Mouse (Mus musculus): ENCODE measurements around the gene P4ha2. TPM values are rescaled to one million over a fixed set of nuclear protein-coding genes. Genes with fewer than 3 reads are reported as not detected.

P4ha2 gene
- polyA plus RNA-seq, 1 experiment: 0.29 TPM

DNA sequence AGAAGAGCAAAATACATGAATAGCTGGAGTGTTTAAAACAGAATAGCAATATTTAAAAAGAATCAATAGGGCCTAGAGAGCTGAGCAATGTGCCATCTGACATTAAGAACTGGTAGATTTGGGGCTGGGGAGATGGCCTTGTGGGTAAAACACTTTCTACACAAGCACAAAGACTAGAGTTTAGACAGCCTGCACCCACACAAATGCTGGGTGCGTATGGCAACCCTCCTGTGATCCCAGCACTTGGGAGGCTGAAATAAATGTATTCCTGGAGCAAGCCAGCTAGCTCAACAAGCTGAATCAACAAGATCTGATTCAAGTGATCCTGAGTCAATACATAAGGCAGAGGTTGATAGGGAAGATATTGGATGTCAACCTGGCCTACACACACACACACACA is 14.9 kb upstream of the P4ha2 start:
- Histone ChIP-seq H3K9me3 (no peaks in the 10 kb centered on the region), H3K36me3 (replicated peaks; ENCODE audit: low read length) (no peaks in the 10 kb centered on the region), H3K4me1 (peaks cover 23% of the 10 kb centered on the region), H3K4me3 (replicated peaks) (no peak overlapping the region), H3K27me3 (replicated peaks) (peaks cover 15% of the 10 kb centered on the region)
- no peak for TF ChIP-seq GATA1 (IDR thresholded peaks at IDR 0.05; ENCODE audit: borderline replicate concordance, low read length)
- no peak for TF ChIP-seq FLI1 (IDR thresholded peaks at IDR 0.05; ENCODE audit: low read length)

DNA sequence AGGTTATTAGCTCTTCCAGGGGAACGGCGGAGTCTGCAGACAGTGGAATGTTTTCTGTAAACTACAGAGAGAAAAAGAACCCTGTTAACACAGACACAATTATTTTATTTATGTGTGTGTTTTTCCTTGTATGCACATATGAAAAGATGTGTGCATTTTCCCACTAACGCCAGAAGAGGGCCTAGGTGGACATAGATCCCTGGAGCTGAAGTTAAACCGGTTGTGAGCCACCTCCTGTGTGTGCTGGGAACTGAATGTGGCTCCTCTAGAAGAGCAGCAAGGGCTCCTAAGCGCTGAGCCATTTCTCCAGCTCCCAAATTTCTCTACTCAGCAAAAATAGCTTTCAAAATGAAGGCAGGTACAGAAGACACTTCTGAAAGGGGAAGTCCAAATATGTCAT is 14.1 kb upstream of the P4ha2 start:
- H3K4me3 ChIP-seq (replicated peaks): no peak overlapping the region
- H3K27me3 ChIP-seq (replicated peaks): peaks cover 16% of the 10 kb centered on the region
- TF ChIP-seq GATA1 (IDR thresholded peaks at IDR 0.05; ENCODE audit: borderline replicate concordance, low read length) (no peak), FLI1 (IDR thresholded peaks at IDR 0.05; ENCODE audit: low read length) (no peak)
- no peaks in the 10 kb centered on the region for H3K9me3 ChIP-seq
- peaks cover 23% of the 10 kb centered on the region for H3K4me1 ChIP-seq
- H3K36me3 ChIP-seq (replicated peaks; ENCODE audit: low read length): no peaks in the 10 kb centered on the region

DNA sequence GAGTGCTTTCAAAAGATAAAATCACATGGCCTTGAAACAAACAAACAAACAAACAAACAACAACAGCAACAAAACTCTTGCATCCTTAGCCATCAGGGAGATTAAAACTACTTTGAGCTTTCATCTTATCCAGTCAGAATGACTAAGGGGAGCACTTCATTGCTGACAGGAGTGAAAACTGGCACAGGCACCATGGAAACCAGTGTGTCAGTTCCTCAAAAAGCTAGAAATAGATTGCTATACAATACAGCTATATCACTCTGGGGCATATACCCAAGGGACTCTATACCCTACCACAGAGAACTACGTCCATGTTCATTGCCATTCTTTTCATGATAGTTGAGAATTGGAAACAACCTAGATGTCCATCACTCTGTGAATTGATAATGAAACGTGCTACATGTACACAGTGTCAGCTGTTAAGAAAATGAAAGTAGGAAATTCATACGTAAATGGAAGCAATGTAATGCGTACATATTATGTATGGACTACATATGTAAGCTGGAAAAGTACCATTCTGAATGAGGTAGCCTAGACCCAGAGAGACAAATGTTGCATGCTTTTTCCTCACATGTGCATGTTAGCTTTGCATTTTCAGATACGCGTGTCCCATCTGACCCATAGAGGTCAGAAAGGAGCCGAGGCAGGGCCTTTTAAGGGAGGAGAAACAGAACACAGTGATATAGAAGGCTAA is 11.5 kb upstream of the P4ha2 start:
- no peaks in the 10 kb centered on the region for H3K36me3 ChIP-seq (replicated peaks; ENCODE audit: low read length)
- no peaks in the 10 kb centered on the region for H3K9me3 ChIP-seq
- TF ChIP-seq FLI1 (IDR thresholded peaks at IDR 0.05; ENCODE audit: low read length) (no peak), GATA1 (IDR thresholded peaks at IDR 0.05; ENCODE audit: borderline replicate concordance, low read length) (no peak)
- peaks cover 24% of the 10 kb centered on the region for H3K27me3 ChIP-seq (replicated peaks)
- no peak overlapping the region for H3K4me3 ChIP-seq (replicated peaks)
- H3K4me1 ChIP-seq: peaks cover 35% of the 10 kb centered on the region

DNA sequence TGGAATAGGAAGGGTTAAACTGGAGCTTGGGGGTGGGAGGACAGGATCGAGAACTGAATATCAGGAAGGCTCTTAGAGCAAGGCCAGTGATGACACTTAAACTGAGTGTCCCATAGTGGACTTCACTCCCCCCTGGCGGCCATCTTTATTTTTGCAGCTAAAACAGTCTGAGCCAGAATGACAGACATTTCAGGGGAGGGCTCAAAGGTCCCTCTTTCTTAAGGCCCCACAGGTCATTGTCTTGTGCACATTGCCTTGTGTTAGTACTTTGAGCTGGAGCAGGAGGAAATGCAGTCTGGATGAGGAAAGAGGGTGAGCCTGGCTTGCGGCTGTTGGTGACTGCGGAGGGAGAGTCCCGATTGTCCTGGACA is 11.0 kb upstream of the P4ha2 start:
- H3K36me3 ChIP-seq (replicated peaks; ENCODE audit: low read length): no peaks in the 10 kb centered on the region
- TF ChIP-seq GATA1 (IDR thresholded peaks at IDR 0.05; ENCODE audit: borderline replicate concordance, low read length): no peak
- TF ChIP-seq FLI1 (IDR thresholded peaks at IDR 0.05; ENCODE audit: low read length): no peak
- peaks cover 27% of the 10 kb centered on the region for H3K27me3 ChIP-seq (replicated peaks)
- H3K4me3 ChIP-seq (replicated peaks): no peak overlapping the region
- H3K9me3 ChIP-seq: no peaks in the 10 kb centered on the region
- H3K4me1 ChIP-seq: peaks cover 35% of the 10 kb centered on the region

DNA sequence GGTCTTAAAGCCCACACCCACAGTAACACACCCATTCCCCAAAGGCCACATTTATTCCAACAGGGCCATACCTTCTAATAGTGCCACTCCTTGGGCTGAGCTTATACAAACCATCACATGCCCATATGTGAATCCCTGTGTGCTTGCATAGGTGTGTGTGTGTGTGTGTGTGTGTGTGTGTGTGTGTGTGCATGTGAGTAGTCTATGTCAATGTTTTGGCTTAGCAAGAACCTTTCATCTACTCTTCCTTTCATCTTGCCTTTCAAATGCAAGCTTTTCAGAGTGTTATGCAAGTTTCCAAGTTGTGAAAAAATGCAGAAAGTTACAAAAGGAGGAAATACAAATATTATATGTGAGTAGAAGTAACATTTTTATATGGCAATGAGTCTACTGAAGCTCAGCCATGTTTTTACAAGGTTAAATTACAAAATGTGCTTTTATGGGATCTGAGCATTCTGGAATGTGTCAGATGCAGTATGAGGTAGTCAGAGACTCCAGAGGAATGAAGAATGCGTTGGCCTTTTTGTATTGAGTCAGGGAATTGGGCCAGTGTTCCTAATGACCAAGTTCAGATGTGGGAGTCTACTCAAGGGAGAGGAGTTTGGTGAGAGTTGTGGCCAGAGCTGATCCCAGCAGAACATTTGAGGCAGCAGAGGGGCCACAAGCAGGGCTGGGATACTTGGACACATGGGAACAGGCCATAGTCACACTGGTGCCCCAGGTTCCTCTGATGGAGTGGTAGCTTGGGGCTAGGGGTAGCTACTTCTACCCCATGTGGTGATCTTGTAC is 9.6 kb upstream of the P4ha2 start:
- TF ChIP-seq GATA1 (IDR thresholded peaks at IDR 0.05; ENCODE audit: borderline replicate concordance, low read length) (no peak), FLI1 (IDR thresholded peaks at IDR 0.05; ENCODE audit: low read length) (no peak)
- Histone ChIP-seq H3K36me3 (replicated peaks; ENCODE audit: low read length) (no peaks in the 10 kb centered on the region), H3K4me3 (replicated peaks) (no peak overlapping the region), H3K4me1 (peaks cover 35% of the 10 kb centered on the region), H3K27me3 (replicated peaks) (peaks cover 35% of the 10 kb centered on the region), H3K9me3 (no peaks in the 10 kb centered on the region)

DNA sequence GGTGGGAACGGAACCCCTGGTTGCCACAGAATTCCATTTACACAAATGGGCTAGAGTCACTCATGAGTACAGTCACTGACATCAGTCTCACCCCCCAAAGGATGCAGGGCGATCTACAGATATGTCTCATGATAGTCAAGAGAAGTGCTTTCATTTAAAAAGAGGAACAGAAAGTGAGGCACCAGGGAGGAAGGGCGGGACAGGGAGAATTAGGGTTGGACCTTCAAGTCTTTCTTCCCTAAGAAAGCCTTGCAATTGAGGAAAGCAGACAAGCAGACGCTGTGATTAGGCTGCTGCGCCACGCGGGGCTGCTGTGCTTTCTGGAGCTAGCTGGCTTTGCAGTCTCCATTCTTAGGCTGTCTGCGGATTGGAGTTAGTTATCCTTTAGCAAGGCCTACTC is 8.2 kb upstream of the P4ha2 start:
- no peak for TF ChIP-seq FLI1 (IDR thresholded peaks at IDR 0.05; ENCODE audit: low read length)
- peaks cover 34% of the 10 kb centered on the region for H3K27me3 ChIP-seq (replicated peaks)
- H3K9me3 ChIP-seq: no peaks in the 10 kb centered on the region
- H3K4me1 ChIP-seq: peaks cover 35% of the 10 kb centered on the region
- H3K36me3 ChIP-seq (replicated peaks; ENCODE audit: low read length): no peaks in the 10 kb centered on the region
- no peak overlapping the region for H3K4me3 ChIP-seq (replicated peaks)

DNA sequence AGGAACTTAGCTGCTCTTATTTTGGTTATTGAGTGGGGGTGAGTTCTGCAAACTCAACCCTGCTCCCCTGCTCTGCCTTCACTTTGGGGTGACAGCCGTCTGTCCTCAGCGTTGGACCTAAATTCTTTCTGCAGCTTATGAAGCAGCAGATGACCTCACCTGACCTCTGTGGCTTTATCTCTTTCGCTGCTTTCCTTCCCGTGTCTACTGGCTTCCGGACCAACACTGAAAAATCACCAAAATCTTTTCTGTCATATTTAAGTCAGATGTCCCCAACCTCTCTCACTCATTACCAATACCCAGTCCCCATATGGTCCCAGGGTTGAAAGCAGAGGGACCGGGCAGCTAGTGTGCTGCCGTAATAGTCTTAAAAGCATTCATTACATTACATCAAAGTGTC is 7.7 kb upstream of the P4ha2 start:
- TF ChIP-seq GATA1 (IDR thresholded peaks at IDR 0.05; ENCODE audit: borderline replicate concordance, low read length): no peak
- no peak for TF ChIP-seq FLI1 (IDR thresholded peaks at IDR 0.05; ENCODE audit: low read length)
- Histone ChIP-seq H3K36me3 (replicated peaks; ENCODE audit: low read length) (no peaks in the 10 kb centered on the region), H3K9me3 (no peaks in the 10 kb centered on the region)

DNA sequence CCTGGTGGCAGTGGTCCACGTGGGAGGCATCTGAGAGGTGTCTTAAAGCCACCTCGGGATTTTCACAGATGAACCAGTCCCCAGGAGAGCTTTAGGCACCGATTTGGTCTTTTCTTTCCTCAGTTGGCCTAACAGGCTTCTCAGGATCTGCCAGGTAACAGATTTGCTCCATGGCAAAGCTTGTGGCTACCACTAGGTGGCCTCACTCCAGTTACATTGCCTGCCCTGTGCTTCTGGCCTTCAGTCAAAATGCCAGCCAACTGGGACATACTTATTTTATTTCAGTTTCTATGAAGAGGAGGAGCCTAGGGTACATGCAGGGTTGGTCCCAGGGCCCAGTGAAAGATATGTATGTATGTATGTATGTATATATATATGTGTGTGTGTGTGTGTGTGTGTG is 6.9 kb upstream of the P4ha2 start:
- Histone ChIP-seq H3K36me3 (replicated peaks; ENCODE audit: low read length) (no peaks in the 10 kb centered on the region), H3K4me3 (replicated peaks) (no peak overlapping the region), H3K27me3 (replicated peaks) (peaks cover 31% of the 10 kb centered on the region), H3K9me3 (no peaks in the 10 kb centered on the region), H3K4me1 (peaks cover 23% of the 10 kb centered on the region)
- TF ChIP-seq FLI1 (IDR thresholded peaks at IDR 0.05; ENCODE audit: low read length) (no peak), GATA1 (IDR thresholded peaks at IDR 0.05; ENCODE audit: borderline replicate concordance, low read length) (no peak)

More for the DNA sequence above, 7.7 kb upstream of the P4ha2 start:
- Histone ChIP-seq H3K4me1 (peaks cover 31% of the 10 kb centered on the region), H3K27me3 (replicated peaks) (peaks cover 33% of the 10 kb centered on the region), H3K4me3 (replicated peaks) (peak overlapping the region; percentile 30)

DNA sequence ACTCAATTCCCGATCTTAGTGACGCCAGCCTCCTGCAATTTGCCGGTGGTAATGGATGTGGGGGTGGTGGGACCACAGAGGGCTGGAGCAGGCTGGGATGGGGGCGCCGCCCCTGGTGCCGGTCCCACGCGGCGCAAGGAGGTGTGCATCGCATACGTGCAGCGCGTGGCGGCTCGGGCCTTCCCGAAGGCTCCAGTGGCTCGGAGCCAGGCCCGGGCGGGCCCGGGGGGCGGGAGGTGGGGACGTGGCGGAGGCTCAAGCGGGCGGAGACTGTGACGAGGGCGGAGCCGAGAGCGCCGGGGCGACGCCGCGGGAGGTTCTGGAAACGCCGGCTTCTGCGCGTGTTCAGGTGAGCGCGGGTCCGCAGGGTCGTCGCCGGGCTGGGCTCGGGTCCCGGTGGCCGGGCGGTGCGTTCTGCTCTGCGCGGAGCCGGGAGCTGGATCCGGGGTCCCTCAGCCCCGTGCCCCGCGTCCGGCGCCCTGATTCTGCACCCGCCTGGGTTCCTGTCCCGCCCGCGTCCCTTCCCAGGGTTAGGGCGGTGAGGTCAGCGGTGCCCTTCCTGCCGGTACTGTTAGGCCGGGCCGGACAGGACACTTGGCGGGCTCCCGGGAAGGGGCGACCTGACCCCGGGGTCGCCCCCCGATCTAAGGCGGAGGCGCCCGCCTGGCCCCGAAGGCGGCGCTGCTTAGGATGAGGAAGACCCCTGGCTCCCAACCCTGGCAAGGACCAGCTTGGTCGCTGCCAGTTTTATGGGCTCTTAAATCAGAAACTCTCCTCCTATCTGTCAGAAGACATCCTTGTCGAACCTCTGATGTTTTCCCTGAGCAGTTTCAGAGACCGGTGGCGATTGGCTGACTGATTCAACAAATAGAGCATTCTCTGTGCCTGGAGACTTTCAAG is 1.0 kb downstream of the P4ha2 start:
- Histone ChIP-seq H3K9me3 (no peaks in the 10 kb centered on the region), H3K27me3 (replicated peaks) (peaks cover 65% of the 10 kb centered on the region), H3K36me3 (replicated peaks; ENCODE audit: low read length) (no peaks in the 10 kb centered on the region), H3K4me1 (peaks cover 13% of the 10 kb centered on the region), H3K4me3 (replicated peaks) (peak overlapping the region; percentile 89)
- TF ChIP-seq FLI1 (IDR thresholded peaks at IDR 0.05; ENCODE audit: low read length) (no peak), GATA1 (IDR thresholded peaks at IDR 0.05; ENCODE audit: borderline replicate concordance, low read length) (no peak)

Measured in megakaryocyte, embryonic 14.5 days (primary cell).